Mouse (Mus musculus): ENCODE measurements around the gene AI464131.

DNA sequence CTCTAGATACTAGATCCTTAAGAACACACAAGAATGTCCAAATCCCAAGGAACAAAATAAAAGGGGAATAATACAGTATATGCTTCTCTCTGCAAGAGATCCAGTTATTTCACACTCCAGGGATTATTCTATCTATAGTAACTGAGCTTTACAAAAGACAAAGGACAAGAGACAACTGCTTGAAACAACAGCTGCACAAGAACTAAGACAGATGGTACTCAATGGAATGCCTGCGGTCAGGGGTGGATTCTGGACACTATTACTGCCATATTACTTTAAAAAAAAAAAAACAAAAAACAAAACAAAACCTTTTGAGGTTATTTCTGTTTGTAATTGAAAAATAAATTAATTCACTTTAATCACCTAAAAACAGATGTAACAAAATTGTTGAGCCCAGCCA, 42.2 kb downstream of the AI464131 start:
- TF ChIP-seq POLR2A (IDR thresholded peaks at IDR 0.05; ENCODE audit: extremely low read depth, insufficient read depth, low read length), result no peak
- TF ChIP-seq CTCF (IDR thresholded peaks at IDR 0.05; ENCODE audit: extremely low read depth, insufficient read depth, low read length), result no peak

All from cortical plate, adult 2 months (tissue).